Mouse (Mus musculus) right cerebral cortex, postnatal 10 days (tissue): ENCODE results near the gene Gm21985.
"Not testable (repeated sequence)": the region's sequence is repeated elsewhere in the genome, so short reads cannot be mapped to it uniquely, and the experiment has no call there.

Experiments used
- DNase-seq, 2 experiments: peaks; one replicate each; pipeline ENCODE4 v3.0.0; 2021; ENCODE audit warnings: low spot score in 2 of 2

Gm21985 gene

DNA sequence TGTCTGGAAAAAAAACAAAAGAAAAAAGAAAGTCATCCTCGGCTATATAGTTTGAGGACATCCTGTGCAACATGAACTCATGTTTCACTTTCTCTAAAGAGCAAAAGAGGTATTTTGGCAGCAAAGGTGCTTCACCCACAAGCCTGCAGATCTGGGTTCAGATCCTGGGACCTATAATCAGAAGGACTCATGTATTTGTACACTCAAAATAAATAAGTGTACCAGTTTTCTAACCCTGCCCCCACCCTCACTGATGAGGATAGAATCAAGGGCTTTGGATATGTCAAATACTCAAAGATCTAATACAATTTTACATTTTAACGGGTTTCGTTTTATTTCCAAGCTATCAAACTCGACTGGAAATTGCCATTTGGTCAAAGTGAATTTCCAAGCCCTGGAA, 1.8 kb upstream of the Gm21985 start:
- no peak for DNase-seq

DNA sequence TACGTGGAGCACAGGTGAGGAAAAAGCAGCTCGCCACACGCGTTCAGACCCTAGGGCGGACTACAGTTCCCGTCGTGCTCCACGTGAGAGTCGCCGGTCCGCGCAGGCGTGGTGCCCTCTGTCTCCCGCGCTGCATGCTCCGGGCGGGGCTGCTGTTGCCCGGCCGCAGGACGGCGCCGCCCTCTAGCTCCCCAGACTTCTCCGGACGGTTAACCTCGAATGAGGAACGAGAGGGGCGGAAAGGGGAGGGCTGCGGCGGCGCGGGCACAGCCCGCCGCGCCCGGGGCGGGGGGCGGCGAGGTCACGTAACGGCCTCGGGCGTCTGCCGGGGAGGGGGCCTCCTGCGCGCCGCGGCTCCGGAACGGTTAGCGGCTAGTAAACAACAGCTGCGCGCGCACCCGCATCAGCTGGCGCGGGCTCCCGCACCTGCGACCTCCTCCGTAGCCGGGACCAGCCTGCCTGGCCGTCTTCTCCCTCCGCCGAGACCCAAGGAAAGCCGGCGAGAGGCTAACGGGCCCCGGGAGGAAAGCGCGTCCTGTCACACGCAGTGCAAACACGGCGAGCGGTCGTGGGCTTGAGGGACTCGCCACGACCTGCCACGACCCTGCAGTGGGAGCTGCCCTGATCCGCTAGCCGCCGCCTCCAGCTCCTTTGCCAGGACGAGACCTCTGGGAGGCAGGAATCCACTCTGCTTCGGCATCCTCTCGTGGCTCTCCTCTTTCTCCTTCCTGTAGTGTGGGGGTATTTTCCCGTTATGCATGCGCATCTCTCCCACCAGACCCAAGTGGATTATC, 469 bp upstream of the Gm21985 start, which contains the start of gene Slc12a6:
TSS of gene Slc12a6 (plus strand) at position 378 of the 794 bp plus-strand sequence.
- DNase-seq = peak; percentile 94 to 95

- no peak for DNase-seq
Observed at GRCm38 (mm10) chr2:112266780-112267179, 666 bp downstream of the Gm21985 start.

- DNase-seq = no peak
Observed at GRCm38 (mm10) chr2:112267547-112268269, 1.6 kb downstream of the Gm21985 start.

- DNase-seq = no peak
Observed at GRCm38 (mm10) chr2:112270011-112270410, 3.9 kb downstream of the Gm21985 start.

DNA sequence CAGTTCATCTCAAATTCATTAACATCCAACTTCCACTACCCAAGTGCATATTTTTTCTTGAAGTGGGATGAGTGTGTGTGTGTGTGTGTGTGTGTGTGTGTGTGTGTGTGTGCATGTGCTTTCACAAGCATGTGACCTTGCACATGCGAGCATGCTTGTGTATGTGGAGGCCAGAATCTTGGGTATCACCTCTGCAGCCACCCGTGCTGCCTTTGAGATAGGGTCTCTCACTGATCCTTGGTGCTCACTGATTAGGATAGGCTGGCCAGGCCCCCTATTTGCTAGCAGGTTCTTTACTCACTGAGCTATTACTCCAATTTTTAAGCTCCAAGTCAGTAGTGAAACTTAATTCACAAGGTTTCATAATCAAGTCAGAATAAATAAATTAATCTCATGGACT, 6.8 kb downstream of the Gm21985 start:
- no peak for DNase-seq

DNA sequence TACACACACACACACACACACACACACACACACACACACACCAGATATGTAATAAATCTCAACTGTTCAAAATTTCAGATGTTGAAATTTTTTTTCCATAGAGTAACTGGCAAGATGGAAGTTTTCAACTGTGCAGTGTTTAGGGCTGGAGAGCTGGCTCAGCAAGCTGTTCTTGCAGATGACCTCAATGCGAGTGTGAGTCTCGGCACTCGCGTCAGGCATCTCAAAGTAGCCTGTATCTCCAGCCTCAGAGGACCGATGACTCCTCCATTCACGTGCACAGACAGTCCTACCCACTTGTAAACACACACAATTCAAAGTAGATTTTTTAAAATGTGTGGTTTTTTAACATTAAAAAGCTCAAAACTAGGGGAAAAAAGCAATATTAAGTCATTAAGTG, 7.4 kb downstream of the Gm21985 start:
- no peak for DNase-seq

DNA sequence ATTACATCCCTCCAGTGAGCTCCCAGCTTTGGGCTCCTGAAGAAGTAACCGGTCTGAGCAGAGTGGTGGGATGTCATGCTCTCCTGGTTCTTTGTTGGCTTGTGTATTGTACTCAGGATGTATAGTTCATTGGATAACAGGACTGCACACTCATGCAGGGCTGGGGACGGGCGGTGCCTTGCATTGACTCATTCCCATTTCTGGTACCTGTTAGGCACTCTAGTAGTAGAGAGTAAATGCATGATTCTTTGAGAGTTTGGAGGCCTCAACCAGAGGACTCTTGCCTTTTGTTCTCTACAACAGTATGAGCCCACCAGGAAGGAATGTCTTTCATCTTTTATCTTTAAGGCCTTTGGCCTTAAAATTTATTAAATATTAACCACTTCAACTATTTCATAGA, 10.8 kb downstream of the Gm21985 start:
- no peak for DNase-seq

DNA sequence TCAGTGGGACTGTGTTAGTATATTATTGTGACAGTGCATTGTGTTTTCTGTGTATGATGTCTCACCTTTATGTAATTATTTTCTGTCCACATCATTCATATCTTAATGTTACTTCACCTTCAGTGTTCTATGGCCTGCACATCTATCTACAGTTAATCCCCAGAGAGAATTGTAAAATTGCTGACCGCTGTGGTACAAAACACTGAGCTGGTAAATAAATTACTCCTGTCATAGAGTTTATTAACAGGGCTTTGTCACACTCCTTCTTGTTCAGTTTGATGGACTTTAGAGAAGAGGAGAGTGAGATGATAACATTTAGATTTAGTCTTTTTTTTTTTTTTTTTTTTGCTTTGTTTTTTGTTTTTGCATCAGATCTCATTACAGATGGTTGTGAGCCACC, 16.7 kb downstream of the Gm21985 start:
- no peak for DNase-seq

GRCm38 (mm10) chr2:112284363-112285030, 18.4 kb downstream of the Gm21985 start:
- no peak for DNase-seq

GRCm38 (mm10) chr2:112285031-112285390, 18.9 kb downstream of the Gm21985 start:
- DNase-seq = no peak

DNA sequence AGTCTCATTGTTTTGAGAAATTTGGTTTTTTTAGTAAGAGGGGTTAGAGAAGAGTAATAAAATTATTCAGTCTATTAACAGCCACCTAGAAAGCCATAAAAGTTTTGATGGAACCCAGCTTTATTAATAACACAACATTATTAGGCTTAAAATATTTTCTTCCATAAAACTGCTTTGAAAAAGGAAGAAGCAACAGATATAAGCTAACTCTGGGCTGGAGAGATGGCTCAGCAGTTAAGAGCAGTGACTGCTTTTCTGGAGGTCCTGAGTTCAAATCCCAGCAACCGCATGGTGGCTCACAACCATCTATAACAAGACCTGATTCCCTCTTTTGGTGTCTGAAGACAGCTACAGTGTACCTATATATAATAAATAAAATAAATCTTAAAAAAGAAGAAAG, 19.9 kb downstream of the Gm21985 start:
- not testable (repeated sequence) for DNase-seq

- DNase-seq = no peak
Observed at GRCm38 (mm10) chr2:112287059-112287458, 20.9 kb downstream of the Gm21985 start.

- no peak for DNase-seq
Observed at GRCm38 (mm10) chr2:112289507-112289906, 23.4 kb downstream of the Gm21985 start.

- no peak for DNase-seq
Observed at GRCm38 (mm10) chr2:112292823-112293222, 26.7 kb downstream of the Gm21985 start.

- DNase-seq = peak in 1 of 2 experiments; percentile 57
Observed at GRCm38 (mm10) chr2:112296211-112296610, 30.1 kb downstream of the Gm21985 start.

DNA sequence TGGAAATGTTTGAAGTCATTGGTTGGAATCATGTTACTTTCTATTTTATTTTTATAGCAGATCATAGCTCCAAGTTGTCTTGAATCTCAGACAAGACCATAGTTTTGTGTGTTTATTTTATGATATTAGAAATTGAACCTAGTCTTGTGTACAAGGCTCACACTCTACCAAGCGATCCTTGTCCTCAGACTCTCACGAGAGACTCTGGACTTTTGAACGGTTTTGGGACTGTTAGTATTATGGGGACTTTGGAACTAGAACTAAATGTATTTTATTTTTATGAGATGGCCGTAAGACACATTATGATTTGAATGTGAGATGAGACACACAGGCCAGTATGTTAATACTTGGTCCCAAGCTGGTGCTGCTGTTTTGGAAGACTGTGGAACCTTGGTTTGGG, 32.1 kb downstream of the Gm21985 start:
- DNase-seq = no peak

DNA sequence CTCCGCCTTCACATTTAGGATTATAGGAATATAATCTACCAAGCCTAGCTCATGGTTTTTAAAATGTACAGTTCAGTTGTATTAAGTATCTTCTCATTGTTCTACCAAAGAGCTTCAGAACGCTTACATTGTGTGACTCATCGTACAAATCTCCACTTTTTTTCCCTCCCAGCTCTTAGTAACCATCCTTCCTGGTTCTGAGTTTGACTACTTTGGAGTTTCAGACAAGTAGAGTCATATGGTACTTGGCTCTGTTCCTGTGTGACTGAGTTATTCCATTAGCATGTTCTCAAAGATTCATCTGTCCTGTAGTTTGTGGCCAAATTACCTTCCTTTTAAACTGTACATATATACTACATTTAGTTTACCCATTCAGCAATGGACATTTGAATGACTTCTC, 42.6 kb downstream of the Gm21985 start:
- DNase-seq = no peak

- no peak for DNase-seq
Observed at GRCm38 (mm10) chr2:112309161-112309600, 43.1 kb downstream of the Gm21985 start.

- no peak for DNase-seq
Observed at GRCm38 (mm10) chr2:112315638-112316037, 49.5 kb downstream of the Gm21985 start.

GRCm38 (mm10) chr2:112318227-112318626, 52.1 kb downstream of the Gm21985 start:
- DNase-seq = no peak

DNA sequence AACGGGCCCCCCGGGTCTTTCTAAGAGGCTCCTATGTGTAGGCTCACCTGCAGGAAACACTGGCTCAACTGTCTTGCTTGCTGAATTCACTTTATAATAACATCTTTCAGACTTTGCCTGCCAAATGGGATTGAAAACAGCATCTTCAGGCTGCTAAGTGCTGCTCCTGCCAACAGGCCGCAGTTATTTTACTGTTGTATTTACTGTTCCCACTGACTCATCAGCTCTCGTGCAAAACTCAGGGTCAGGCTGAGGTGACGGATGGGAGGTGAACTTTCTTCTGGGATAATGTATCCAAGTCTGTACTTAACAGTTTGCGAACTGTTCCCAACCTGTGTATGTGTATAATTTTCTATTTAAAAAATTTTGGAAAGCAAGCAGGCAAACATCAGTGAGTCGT, 52.8 kb downstream of the Gm21985 start:
- no peak for DNase-seq
